Mouse (Mus musculus): ENCODE results near the gene H2al1g. TPM values are rescaled to one million over a fixed set of nuclear protein-coding genes. Genes with fewer than 3 reads are reported as not detected.
"Not testable (repeated sequence)": the region's sequence is repeated elsewhere in the genome, so short reads cannot be mapped to it uniquely, and the experiment has no call there.

The H2al1g gene
- polyA plus RNA-seq, 1 experiment from 2014 or later, result not detected

- H3K4me2 ChIP-seq (ENCODE audit: low read depth, low read length); H3K4me3 ChIP-seq (ENCODE audit: low read depth, low read length); H3K4me1 ChIP-seq (ENCODE audit: control insufficient read depth, insufficient read depth, low read length); DNase-seq (ENCODE audit: low spot score); H3K36me3 ChIP-seq (ENCODE audit: control insufficient read depth, insufficient read depth, low read length); H3K9me3 ChIP-seq (ENCODE audit: control insufficient read depth, low read length); H3K27me3 ChIP-seq (replicated peaks; ENCODE audit: control insufficient read depth, insufficient read depth, low read length); ATAC-seq (ENCODE audit: low read depth); H3K9ac ChIP-seq (ENCODE audit: low read depth, low read length); H3K27ac ChIP-seq (replicated peaks; ENCODE audit: low read depth, low read length): not testable (repeated sequence)
- WGBS, result 50% methylated on average over 1 of the region's 6 CpGs
Measured at GRCm38 (mm10) chrX:11305355-11305754, 12.7 kb upstream of the H2al1g start, which contains the start of gene H2al1c. Gene H2al1c (plus strand): TSS chrX:11305655.

DNA sequence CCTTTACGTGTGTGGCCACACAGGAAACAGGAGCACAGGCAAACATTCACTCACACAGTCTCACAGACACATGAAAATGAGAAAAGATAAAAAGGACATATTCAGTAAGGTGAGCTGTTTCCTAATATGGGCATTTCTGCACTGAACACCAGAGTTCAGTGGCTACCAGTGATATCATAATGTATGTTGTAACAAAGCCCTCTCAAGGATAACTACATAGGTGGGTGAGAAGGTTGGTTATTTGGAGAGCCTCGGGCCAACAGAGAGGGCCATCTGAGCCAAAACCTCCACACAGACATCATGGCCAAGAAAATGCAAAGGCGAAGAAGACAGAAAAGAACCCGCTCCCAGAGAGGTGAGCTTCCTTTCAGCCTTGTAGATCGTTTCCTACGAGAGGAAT, 9.5 kb upstream of the H2al1g start, which contains the start of gene H2al1d:
Gene H2al1d (plus strand): TSS at position 301 of the 400 bp plus-strand sequence.
- H3K9me3 ChIP-seq (ENCODE audit: control insufficient read depth, low read length); H3K4me2 ChIP-seq (ENCODE audit: low read depth, low read length); H3K27me3 ChIP-seq (replicated peaks; ENCODE audit: control insufficient read depth, insufficient read depth, low read length); H3K9ac ChIP-seq (ENCODE audit: low read depth, low read length); DNase-seq (ENCODE audit: low spot score); H3K36me3 ChIP-seq (ENCODE audit: control insufficient read depth, insufficient read depth, low read length); ATAC-seq (ENCODE audit: low read depth); H3K27ac ChIP-seq (replicated peaks; ENCODE audit: low read depth, low read length); H3K4me1 ChIP-seq (ENCODE audit: control insufficient read depth, insufficient read depth, low read length); H3K4me3 ChIP-seq (ENCODE audit: low read depth, low read length): not testable (repeated sequence)
- no CpG with 5 or more reads among the region's 6 CpGs for WGBS

DNA sequence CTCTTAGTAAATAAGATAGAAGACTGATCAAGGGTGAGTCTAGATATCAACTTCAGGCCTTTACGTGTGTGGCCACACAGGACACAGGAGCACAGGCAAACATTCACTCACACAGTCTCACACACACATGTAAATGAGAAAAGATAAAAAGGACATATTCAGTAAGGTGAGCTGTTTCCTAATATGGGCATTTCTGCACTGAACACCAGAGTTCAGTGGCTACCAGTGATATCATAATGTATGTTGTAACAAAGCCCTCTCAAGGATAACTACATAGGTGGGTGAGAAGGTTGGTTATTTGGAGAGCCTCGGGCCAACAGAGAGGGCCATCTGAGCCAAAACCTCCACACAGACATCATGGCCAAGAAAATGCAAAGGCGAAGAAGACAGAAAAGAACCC, 6.4 kb upstream of the H2al1g start, which contains the start of gene H2al1e:
Gene H2al1e (plus strand): TSS at position 301 of the 400 bp plus-strand sequence.
- not testable (repeated sequence) for ATAC-seq (ENCODE audit: low read depth); H3K9ac ChIP-seq (ENCODE audit: low read depth, low read length); DNase-seq (ENCODE audit: low spot score)

GRCm38 (mm10) chrX:11314858-11315257, 3.2 kb upstream of the H2al1g start, which contains the start of gene H2al1f:
Gene H2al1f (plus strand): TSS chrX:11315158.
- ATAC-seq (ENCODE audit: low read depth); H3K27me3 ChIP-seq (replicated peaks; ENCODE audit: control insufficient read depth, insufficient read depth, low read length); DNase-seq (ENCODE audit: low spot score); H3K9ac ChIP-seq (ENCODE audit: low read depth, low read length); H3K9me3 ChIP-seq (ENCODE audit: control insufficient read depth, low read length); H3K4me2 ChIP-seq (ENCODE audit: low read depth, low read length); H3K36me3 ChIP-seq (ENCODE audit: control insufficient read depth, insufficient read depth, low read length); H3K4me3 ChIP-seq (ENCODE audit: low read depth, low read length); H3K27ac ChIP-seq (replicated peaks; ENCODE audit: low read depth, low read length); H3K4me1 ChIP-seq (ENCODE audit: control insufficient read depth, insufficient read depth, low read length): not testable (repeated sequence)
- no CpG with 5 or more reads among the region's 6 CpGs for WGBS

More for the DNA sequence above, 6.4 kb upstream of the H2al1g start, which contains the start of gene H2al1e:
- not testable (repeated sequence) for H3K4me1 ChIP-seq (ENCODE audit: control insufficient read depth, insufficient read depth, low read length); H3K27ac ChIP-seq (replicated peaks; ENCODE audit: low read depth, low read length); H3K4me2 ChIP-seq (ENCODE audit: low read depth, low read length); H3K4me3 ChIP-seq (ENCODE audit: low read depth, low read length); H3K9me3 ChIP-seq (ENCODE audit: control insufficient read depth, low read length); H3K27me3 ChIP-seq (replicated peaks; ENCODE audit: control insufficient read depth, insufficient read depth, low read length); H3K36me3 ChIP-seq (ENCODE audit: control insufficient read depth, insufficient read depth, low read length)
- no CpG with 5 or more reads among the region's 3 CpGs for WGBS

- ATAC-seq (ENCODE audit: low read depth); H3K9me3 ChIP-seq (ENCODE audit: control insufficient read depth, low read length); H3K4me2 ChIP-seq (ENCODE audit: low read depth, low read length); H3K27ac ChIP-seq (replicated peaks; ENCODE audit: low read depth, low read length); H3K36me3 ChIP-seq (ENCODE audit: control insufficient read depth, insufficient read depth, low read length); H3K9ac ChIP-seq (ENCODE audit: low read depth, low read length); H3K4me3 ChIP-seq (ENCODE audit: low read depth, low read length); H3K4me1 ChIP-seq (ENCODE audit: control insufficient read depth, insufficient read depth, low read length); DNase-seq (ENCODE audit: low spot score); H3K27me3 ChIP-seq (replicated peaks; ENCODE audit: control insufficient read depth, insufficient read depth, low read length): not testable (repeated sequence)
- WGBS, result no CpG with 5 or more reads among the region's 6 CpGs
Measured at GRCm38 (mm10) chrX:11321192-11321591, 3.1 kb downstream of the H2al1g start, which contains the start of gene H2al1h. Gene H2al1h (plus strand): TSS chrX:11321492.

GRCm38 (mm10) chrX:11324359-11324758, 6.3 kb downstream of the H2al1g start, which contains the start of gene H2al1i:
Gene H2al1i (plus strand): TSS chrX:11324659.
- H3K27ac ChIP-seq (replicated peaks; ENCODE audit: low read depth, low read length); H3K9me3 ChIP-seq (ENCODE audit: control insufficient read depth, low read length); H3K4me1 ChIP-seq (ENCODE audit: control insufficient read depth, insufficient read depth, low read length); DNase-seq (ENCODE audit: low spot score); ATAC-seq (ENCODE audit: low read depth); H3K27me3 ChIP-seq (replicated peaks; ENCODE audit: control insufficient read depth, insufficient read depth, low read length); H3K4me2 ChIP-seq (ENCODE audit: low read depth, low read length); H3K4me3 ChIP-seq (ENCODE audit: low read depth, low read length); H3K9ac ChIP-seq (ENCODE audit: low read depth, low read length); H3K36me3 ChIP-seq (ENCODE audit: control insufficient read depth, insufficient read depth, low read length): not testable (repeated sequence)
- no CpG with 5 or more reads among the region's 5 CpGs for WGBS

- H3K9ac ChIP-seq (ENCODE audit: low read depth, low read length); H3K27ac ChIP-seq (replicated peaks; ENCODE audit: low read depth, low read length): not testable (repeated sequence)
- 83% methylated on average over 2 of the region's 2 CpGs for WGBS
Measured at GRCm38 (mm10) chrX:11327522-11327921, 9.5 kb downstream of the H2al1g start, which contains the start of gene H2al1j. Gene H2al1j (plus strand): TSS chrX:11327822.

GRCm38 (mm10) chrX:11345762-11346161, 27.7 kb downstream of the H2al1g start:
- no peak overlapping the region for H3K4me3 ChIP-seq (ENCODE audit: low read depth, low read length)
- 0 out of 2 replicates have a peak, but pooled peaks cover 6% of the 10 kb centered on the region for H3K4me1 ChIP-seq (ENCODE audit: control insufficient read depth, insufficient read depth, low read length)
- ATAC-seq (ENCODE audit: low read depth), result no peak
- H3K27me3 ChIP-seq (replicated peaks; ENCODE audit: control insufficient read depth, insufficient read depth, low read length), result peaks cover 15% of the 10 kb centered on the region
- H3K9me3 ChIP-seq (ENCODE audit: control insufficient read depth, low read length), result no peaks in the 10 kb centered on the region
- WGBS, result 39% methylated on average over 9 of the region's 9 CpGs
- H3K27ac ChIP-seq (replicated peaks; ENCODE audit: low read depth, low read length), result no peak overlapping the region
- no peak overlapping the region for H3K9ac ChIP-seq (ENCODE audit: low read depth, low read length)
- peak overlapping the region; percentile 23; the same call in 1 of the 2 replicates for H3K4me2 ChIP-seq (ENCODE audit: low read depth, low read length)
- no peaks in the 10 kb centered on the region for H3K36me3 ChIP-seq (ENCODE audit: control insufficient read depth, insufficient read depth, low read length)
- DNase-seq (ENCODE audit: low spot score), result peak; percentile 76

More at GRCm38 (mm10) chrX:11327522-11327921, 9.5 kb downstream of the H2al1g start, which contains the start of gene H2al1j:
- H3K9me3 ChIP-seq (ENCODE audit: control insufficient read depth, low read length); H3K4me2 ChIP-seq (ENCODE audit: low read depth, low read length); DNase-seq (ENCODE audit: low spot score); H3K4me3 ChIP-seq (ENCODE audit: low read depth, low read length); ATAC-seq (ENCODE audit: low read depth); H3K36me3 ChIP-seq (ENCODE audit: control insufficient read depth, insufficient read depth, low read length); H3K27me3 ChIP-seq (replicated peaks; ENCODE audit: control insufficient read depth, insufficient read depth, low read length); H3K4me1 ChIP-seq (ENCODE audit: control insufficient read depth, insufficient read depth, low read length): not testable (repeated sequence)

DNA sequence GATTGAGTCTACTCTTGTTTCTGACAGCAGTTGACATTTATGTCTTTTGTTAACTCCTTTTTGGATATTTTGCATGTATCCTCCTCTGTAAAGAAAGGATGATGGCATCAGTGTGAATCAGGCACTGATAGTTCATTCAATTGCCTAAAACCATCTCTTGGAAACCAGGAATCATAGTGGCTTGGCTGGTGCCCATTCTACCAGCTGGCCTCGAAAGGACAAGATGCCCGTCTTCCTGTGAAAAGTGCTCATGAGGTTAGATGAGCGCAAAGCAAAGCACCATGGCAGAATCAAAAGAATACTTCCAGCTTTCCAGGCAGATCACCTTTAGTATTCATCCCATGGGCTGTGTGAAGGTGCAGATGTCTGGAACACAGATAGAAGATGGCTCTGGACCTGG, 28.7 kb downstream of the H2al1g start:
- Histone ChIP-seq H3K9ac (ENCODE audit: low read depth, low read length) (no peak overlapping the region), H3K27me3 (replicated peaks; ENCODE audit: control insufficient read depth, insufficient read depth, low read length) (peaks cover 17% of the 10 kb centered on the region), H3K4me3 (ENCODE audit: low read depth, low read length) (no peak overlapping the region), H3K27ac (replicated peaks; ENCODE audit: low read depth, low read length) (no peak overlapping the region), H3K4me2 (ENCODE audit: low read depth, low read length) (no peak overlapping the region), H3K9me3 (ENCODE audit: control insufficient read depth, low read length) (no peaks in the 10 kb centered on the region), H3K36me3 (ENCODE audit: control insufficient read depth, insufficient read depth, low read length) (no peaks in the 10 kb centered on the region), H3K4me1 (ENCODE audit: control insufficient read depth, insufficient read depth, low read length) (0 out of 2 replicates have a peak, but pooled peaks cover 6% of the 10 kb centered on the region)
- WGBS, result 84% methylated on average over 3 of the region's 3 CpGs
- DNase-seq (ENCODE audit: low spot score) (no peak), ATAC-seq (ENCODE audit: low read depth) (no peak)
